Mouse (Mus musculus): ENCODE data around the gene Lrmda.

Lrmda gene

DNA sequence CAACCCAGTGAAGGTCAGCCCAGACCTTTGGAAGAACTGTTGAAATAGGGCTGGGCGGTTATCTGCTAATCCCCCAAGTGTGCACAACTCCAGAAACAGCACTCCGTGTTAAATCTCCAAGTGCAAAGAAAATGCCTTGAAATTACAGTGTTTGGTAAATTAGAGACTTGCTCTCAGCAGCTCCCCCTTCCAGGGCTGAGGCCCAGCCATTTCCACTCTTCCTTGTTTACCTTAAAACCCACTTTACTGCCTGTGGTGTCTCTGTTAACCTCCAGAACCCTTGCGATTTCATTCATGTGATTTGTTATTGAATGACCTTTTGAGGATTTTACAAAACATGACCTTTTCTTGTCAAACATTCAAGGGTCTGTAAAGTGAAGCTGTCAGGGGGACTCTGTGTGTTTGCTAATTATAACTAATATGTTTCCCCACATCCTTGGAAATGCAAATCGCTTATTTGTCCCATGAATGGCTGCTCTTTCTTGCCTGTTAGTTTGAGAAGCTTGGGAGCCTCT lies 136.1 kb downstream of the Lrmda start:
- DNase-seq (ENCODE audit: low spot score in 2 of 2): no peak

DNA sequence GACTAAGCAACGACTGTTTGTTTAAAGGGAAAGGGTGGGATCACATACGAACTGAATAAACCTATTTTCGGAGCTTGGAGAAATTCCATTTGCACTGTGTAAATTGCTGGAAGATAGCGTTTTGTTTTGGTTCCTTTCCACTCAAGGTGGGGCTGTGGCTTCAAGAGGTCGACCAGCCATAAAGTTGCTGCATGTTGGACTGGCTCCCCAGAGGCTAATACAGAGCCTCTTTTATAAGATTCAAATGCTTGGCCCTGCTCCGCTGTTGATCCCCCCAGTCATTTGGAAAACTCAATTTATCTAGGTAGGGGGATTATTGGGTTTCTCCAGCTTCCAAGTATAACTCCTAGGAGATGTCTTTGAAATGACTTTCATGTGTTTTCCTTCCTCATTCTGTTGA lies 137.5 kb downstream of the Lrmda start:
- no peak for DNase-seq (ENCODE audit: low spot score in 2 of 2)

DNA sequence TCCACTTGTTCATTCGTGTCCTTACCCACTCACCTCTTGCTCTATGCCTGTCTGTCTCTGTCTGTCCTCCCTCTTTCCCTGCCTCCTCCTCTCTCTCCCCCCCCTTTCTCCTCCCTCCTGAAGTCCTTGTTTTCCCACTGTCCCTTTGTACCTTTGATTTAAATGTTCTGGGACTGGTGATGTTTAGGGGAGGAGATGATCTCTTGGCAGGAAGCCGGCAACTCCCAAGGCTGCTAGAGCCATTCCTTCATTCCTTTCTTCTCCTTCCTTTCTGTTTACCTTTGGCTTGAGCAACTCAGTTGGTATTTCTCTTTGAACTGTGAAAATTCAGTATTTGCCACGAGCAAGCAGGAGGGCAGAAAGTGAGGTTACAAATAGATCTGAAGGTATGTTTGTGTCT lies 141.9 kb downstream of the Lrmda start:
- no peak for DNase-seq (ENCODE audit: low spot score in 2 of 2)

DNA sequence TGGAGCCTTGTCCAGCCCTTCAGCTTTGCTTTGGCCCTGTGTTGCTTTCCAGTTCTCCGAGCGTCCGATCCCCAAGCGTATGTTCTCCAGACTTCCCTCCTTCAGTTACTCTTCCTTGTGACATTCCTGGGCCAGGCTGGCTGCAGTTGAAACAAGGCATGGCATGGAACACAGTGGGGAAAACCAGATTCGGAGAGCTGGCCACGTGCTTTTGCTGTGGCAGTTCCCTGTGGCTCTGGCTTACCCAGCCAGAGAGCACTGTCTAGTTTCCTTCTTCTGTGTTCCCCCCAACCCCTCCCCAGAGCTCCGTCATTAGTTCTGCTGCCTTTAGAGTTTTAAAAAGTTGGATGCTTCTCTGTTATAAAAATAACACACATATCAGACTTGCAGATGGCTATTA lies 147.8 kb downstream of the Lrmda start:
- DNase-seq (ENCODE audit: low spot score in 2 of 2): no peak

DNA sequence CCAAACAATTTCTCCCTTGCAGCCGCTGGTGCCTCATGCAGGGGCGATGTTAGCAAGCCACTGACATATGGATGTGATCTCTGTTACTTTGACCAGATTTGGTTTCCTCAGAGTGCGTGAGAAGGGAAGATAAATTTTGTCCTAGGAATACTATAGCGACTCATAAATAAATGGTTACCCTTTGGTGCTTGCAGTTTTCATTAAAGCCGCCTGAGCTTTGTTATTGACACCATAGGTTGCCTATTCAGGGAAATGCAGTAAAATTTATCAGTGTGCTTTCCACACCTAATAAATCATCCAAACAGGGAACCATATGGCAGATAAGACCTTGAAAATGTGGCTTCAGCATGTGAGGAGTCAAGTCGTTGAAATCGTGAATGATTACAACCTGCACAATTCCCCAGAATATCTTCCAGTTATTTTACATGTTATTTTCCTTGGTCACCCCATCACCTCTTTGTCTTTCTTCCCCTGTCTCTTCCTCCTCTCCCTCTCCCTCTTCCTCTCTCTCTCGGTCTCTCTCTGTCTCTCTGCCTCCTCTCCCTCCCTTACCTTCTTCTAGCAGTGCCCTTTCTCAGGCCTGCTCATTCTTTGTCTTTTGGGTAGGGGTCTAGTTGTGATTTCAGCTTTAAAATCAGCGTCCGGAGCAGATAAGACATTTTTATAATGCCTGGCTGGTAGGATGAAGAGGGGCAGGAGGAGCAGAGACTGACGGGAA lies 148.7 kb downstream of the Lrmda start:
- DNase-seq (ENCODE audit: low spot score in 2 of 2): no peak

DNA sequence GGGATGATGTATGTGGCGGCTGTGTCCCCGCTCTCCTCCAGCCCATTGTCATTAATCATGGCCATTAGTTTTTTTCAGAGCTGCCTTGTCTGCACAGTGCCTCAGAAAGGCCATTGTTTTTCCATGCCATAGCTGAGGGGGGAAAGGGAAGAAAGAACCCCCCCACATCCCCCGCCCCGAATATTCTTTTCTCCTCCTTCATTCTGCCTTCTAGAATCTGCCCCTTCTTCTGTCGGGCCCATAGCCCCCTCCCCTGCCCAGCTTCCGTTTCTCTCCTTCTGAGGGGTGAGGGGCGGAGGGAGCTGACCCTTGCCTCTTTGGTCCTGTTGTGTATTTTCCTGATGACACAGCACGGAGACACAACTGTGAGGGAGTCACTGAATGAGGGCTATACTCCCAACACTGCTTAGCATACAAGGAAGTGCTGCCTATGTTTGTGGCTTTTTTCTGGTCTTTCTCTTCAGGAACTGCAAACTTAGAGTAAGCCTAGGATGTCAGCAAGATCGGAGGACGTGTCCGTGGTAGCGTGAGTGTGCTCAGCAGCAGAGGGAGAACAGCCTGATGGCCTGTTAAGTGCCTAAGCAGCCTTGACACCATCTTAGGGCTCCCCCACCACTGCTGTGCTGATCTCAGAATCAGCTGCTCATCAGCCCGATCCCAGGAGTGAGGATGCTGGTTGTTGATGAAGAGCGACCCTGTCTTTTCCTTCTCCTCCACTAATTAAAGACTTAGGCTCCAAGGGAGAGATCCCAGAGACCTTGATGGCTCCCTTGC lies 149.5 kb downstream of the Lrmda start:
- DNase-seq (ENCODE audit: low spot score in 2 of 2): no peak

DNA sequence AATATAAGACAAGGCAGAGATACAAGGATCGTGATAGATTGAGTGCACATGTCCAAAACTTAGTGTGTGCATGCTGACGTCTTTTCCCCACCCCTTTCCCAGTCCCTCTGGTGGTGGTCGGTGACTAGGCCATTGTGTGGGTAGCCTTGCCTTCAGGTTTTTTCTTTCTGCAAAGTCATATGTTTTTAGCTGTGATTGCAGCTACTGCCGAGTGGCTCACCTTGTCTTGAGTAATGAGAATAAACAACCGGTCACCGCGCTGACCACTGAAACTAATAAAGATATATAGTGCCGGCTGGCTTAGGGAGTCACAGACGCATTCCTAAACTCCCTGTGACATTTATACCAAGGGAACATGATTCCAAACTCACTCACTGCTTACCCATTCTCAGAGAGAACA lies 155.2 kb downstream of the Lrmda start:
- DNase-seq (ENCODE audit: low spot score in 2 of 2): no peak

DNA sequence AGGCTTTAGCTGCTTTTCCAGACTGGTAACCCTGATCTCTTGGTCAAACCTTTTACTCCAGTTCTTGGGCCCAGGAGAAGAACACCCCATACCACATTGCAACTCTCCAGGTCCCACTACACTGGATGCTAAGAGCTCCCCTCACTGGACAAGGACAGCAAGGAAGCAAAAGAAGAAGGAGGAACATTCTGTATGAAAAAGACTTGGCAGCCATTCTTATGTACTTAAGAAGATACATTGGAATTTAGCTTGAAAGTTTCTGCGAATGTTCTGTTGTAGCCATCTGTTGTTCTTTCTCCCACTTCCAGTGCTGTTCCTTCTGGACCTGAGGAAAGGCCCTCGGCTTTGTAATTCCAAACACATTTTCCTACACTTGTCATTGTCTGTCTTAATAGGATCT lies 160.2 kb downstream of the Lrmda start:
- DNase-seq (ENCODE audit: low spot score in 2 of 2): no peak

DNA sequence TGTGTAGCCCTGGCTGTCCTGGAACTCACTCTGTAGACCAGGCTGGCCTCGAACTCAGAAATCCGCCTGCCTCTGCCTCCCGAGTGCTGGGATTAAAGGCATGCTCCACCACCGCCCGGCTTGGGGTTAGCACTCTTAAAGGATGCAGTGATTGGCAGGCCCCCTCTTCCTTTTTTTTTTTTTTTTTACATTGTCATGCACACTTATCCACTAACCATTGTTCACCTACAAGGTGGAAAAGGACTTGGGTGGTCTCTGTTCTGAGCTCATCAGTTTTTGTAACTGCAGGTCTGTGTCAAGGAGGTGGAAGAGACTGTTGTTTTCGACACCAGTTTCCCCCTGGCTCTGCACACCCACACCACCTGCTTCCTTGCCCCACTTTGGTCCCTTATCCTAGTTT lies 162.0 kb downstream of the Lrmda start:
- no peak for DNase-seq (ENCODE audit: low spot score in 2 of 2)

DNA sequence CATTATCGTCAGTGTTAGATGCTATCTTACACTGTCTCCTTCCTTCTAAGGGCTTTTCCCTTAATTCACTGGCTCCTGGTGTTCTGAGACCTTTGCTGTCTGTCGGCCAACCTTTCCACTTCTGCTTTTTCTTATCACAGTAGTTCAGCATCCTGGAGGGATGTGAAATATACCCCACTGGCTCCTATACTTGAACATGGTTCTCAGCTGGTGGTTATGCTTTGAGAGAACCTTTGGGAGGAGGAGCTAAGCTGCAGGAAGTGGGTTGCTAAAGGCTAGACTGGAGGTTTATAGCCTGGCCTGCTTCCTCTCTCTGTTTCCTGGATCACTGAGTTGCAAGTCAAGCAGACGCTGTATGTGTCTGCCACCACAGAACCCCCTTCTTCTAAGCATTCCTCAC lies 163.7 kb downstream of the Lrmda start:
- peak; percentile 24 to 55 for DNase-seq (ENCODE audit: low spot score in 2 of 2)

DNA sequence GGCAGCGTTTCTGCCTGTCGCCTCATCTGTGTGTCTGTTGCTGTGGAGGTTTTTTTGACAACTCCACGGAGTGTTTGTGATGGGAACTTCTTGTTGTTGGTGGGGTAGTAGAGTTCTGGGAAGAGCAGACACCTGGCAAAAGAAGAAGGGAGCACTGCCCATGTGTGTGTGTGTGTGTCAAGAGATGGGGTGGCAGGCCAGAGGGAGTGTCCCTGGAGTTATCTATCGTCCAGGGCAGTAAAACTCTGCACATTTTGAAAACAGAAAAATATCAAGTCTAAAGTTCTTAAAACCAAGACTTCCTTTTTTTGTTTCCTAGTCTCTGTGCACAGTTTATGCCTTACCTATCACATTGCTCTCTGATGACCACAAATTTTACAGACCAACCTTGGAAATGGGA lies 165.9 kb downstream of the Lrmda start:
- DNase-seq (ENCODE audit: low spot score in 2 of 2): no peak

DNA sequence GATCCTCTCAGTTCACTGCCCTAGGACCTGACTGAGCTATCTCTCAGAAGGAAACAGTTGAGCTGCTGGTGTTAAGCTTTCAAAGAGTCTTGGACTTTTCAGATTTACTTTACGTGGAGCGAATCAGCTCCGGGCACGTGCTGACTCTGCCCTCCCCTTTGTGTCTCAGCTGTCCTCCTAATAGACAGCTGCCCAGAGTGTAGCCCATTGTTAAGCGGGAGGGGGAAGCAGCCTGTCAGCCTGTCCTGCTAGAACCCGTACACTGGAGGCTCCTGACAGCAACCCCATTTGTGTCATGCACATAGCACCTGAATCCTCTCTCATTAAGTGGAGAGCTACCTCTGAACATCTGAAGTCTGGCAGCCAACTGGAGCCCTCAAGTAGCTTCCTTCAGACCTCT lies 170.6 kb downstream of the Lrmda start:
- no peak for DNase-seq (ENCODE audit: low spot score in 2 of 2)

DNA sequence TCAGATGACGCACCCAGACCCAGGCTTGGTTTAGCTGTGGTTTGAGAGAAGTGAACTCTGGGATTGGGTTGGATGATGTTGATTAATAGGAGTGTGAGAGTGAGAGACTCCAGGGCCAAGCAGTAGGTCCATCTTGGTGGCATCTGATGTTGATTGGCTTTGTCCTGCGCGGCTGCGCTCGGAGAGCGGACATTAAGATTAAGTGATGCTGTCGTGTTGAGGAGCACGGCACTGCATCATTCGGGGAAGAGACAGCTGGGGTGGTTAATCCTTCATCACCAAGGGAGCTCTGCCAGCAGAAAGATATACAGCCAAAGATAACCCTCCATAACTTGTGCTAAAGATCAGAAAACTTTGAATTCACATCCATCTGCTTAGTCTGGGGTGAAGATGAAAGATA lies 172.7 kb downstream of the Lrmda start:
- no peak for DNase-seq (ENCODE audit: low spot score in 2 of 2)

DNA sequence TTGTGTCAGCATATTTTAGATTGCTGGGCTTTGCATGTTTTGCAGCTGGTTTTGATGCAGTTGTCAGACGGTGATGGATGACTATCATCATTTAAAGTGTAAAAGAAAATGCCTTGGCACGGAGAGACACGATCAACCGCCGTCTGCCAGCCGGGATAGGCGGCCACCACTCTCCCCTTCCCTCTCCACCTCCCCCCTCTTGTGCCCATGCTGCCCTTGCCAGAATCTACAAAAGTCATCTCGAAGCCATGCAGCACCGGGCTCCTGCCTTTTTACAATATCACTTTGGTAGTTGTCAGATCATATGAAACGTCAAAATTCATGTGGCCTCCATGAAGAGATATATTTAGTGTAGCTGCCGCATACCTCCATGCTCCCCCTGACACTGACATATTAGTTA lies 178.5 kb downstream of the Lrmda start:
- DNase-seq (ENCODE audit: low spot score in 2 of 2): no peak

DNA sequence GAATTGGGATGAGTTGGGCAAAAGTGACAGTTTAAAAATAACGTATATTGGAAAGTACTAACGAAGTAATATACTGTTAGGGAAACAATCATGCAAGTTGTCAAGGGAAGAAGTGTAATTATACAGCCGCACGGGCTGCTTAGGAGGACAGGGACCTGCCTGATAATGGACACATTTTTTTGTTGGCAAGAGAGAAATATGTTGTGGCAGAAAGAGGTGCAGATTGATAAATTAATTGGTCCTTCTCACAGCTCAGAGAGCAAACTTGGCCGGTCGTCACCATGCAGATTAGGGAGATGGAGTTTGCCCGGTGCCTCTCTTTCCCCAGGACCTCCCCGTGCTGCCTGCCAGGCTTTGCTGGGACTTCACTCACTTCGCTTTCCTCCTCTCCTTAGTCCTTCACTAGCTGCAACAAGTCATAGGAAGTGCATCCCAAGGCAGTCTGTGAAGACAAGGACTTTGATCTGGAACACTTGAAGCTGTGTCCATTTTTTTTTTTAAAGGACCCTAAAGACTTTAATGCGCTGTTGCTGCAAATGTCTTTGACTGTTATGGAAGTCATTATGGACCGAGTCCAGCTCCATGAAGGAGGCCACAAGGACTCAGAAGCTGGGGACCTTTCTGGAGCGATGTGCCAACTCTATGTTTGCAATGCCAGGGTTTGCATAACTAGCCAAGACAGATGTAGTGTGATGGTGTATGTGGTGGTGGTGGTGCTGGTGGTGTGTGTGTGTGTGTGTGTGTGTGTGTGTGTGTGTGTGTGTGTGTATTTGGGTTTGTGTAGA lies 179.3 kb downstream of the Lrmda start:
- no peak for DNase-seq (ENCODE audit: low spot score in 2 of 2)

DNA sequence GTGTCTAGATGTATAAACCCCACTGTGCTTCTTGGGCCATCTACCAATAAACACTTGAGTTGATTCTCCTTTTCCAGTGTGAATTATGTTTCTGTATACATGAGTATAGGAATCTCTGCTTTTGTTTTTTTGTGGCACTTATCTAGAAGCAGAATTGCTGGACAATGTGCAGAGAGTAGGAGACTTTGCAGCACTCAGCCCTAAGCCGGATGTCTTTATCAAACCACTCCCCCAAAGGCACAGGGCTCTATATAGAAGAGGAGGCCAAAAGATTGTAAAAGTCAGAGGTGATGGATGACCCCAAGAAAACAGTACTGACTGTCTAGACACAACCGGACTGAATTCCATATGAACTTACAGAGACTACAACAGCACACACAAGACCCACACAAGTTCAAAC lies 182.2 kb downstream of the Lrmda start:
- no peak for DNase-seq (ENCODE audit: low spot score in 2 of 2)

DNA sequence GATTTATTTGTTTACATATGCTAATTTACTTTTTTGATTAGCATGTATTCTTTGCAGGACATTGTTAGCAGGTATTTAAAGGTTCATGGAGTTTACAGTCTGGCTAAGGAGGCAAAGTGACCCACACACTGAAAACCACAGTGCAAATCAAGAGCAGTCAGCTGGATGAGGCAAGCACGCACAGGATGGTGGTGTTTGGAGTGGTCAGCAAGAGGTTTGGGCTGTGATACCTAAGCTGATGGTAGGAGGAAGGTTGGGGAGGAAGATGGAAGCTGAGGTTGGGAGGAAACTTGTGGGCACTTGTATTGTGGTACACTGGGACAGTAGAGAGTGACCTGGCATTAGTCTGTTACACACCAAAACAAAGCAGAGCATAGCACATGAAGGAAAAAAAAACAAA lies 191.1 kb downstream of the Lrmda start:
- no peak for DNase-seq (ENCODE audit: low spot score in 2 of 2)

DNA sequence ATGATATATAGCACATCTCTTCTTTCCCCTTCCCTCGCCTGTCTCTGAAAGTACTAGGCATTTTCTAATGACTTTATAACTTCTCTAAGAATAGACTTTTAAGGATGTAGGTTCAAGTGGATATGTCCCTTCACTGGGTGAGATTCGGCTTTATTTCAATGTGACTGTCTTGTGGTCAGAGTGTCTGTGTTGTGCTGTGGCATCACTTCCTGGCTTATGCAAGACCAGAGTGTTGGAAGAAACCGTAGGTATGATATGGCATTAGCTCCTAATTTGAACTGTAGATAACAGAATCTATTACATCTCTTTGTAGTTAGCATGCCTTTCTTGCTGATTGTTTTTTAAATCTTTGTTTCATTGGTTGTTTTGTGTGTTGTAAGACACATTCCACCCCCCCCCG lies 198.7 kb downstream of the Lrmda start:
- peak in 1 of 2 experiments; percentile 40 for DNase-seq (ENCODE audit: low spot score in 2 of 2)

DNA sequence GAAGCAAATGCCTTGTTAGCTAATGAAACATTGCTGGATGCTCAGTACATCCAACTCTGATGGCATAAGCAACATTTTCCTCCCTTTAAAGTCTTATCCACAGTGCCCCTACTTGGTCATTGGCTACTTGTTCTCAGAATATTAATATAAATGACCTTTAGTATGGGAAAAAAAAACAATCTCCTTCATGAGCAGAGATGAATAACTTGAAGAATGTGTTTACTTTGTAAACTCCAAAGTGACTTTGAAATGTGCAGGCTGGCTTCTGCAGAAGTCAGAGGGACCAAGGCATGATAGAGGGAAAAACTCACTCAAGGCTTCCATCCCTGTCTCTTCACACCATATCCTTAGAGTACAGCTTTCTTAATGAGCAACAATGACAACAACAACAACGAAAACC lies 202.5 kb downstream of the Lrmda start:
- DNase-seq (ENCODE audit: low spot score in 2 of 2): no peak

DNA sequence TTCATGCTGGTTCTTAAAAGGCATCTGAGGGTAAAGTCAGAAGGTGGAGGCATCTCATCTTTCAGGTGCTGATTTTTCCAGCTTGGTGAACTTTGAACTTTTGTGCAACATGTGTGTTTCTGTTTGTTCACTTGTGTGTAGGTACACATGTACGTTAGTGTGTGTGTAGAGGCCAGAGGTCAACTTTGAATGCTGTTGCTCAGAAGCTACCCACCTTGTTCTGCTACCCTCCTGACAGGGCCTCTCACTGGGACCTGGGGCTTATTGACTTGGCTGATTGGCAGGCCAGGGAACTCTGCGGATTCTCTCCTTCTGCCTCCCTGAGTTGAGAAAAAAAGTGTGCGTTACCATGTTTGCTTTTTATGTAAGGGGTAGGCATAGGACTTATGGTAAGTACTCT lies 203.1 kb downstream of the Lrmda start:
- DNase-seq (ENCODE audit: low spot score in 2 of 2): no peak

DNA sequence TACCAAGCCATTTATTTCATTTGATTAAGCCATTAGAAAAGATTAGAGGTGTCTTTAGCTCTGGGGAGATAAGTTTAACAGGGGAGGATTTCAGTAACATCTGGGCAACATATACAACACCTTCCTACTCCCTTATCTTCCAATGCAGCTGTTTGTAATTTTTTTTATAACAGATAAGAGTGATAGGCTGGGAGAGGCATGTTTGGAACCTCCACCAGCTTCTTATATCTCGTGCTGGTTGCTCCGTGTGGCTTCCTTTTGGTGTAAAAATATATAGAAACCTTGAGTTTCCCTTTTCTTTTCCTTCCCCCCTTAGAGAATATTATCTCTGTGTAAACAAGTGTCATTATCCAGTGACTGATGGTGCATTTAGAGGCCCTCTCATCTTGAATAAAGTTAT lies 206.7 kb downstream of the Lrmda start:
- no peak for DNase-seq (ENCODE audit: low spot score in 2 of 2)

DNA sequence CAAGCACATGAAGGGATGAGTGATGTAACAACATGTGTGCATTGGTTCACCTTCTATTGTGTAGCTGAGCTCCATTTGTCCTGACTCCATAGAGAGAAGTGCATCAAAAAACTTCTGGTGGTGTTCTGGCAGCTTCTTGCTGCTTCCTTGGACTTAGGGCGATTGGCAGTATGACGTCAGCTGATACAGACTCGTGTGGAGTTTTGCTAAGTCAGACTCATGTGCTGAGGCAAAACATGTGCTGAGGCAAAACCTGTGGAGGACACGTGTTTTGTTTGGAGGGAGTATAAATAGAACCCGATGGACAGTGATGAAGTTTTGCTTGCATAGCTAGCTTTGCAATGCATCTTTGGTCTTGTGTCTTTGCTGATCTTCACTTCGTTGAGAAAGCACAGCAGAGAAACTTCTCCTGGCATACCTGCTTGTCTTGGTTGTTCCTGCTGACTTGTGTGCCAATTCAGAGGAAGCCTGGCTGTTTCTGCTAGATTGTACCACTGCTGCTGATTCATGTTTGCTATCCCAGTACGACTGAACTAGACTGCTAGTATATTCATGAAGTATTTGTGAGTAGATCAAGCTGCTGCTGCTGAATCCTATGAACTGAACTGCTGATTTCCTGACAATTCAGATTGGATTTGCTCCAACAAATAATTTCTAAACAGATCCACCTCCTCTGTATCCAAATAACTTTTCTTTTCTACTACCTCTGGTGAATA lies 208.9 kb downstream of the Lrmda start:
- no peak for DNase-seq (ENCODE audit: low spot score in 2 of 2)
